ENCODE assay signal across 16 mouse cellular contexts in the genomic region with DNA sequence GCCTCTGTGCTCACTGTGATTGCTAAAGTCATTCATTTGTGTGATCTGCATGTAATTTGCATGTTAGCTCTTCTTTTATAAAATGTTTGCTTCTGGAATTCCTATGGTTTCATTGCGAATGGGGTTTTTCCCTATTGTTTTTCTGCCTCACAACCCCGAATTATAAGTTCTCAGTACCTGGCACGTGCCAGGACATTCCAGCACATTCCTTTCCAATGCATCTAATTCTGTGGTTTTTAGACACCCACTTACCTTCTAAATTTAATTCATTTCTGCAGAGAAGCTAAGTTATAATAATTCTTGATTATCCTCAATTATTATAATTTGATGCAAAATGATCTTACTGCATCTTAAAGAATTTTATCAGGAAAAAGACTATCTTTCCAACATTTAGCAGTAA.
"Had no signal": no experiment of that assay in that cellular context is flagged by ENCODE, and none has a peak within 500 bp of the region (broad histone marks: within the 10 kb centered on the region; RNA-seq: fewer than 3 reads in every experiment).

No protein-coding gene starts in this region.

- H3K4me3 ChIP-seq: midbrain, embryonic 10.5 days; midbrain, embryonic 12.5 days; myocyte; neural tube, embryonic 13.5 days; neural tube, embryonic 15.5 days; stomach, embryonic 15.5 days had no signal

- H3K4me1 ChIP-seq: stomach, embryonic 15.5 days had no signal

- DNase-seq: lung, adult 18-20 months; lung, embryonic 14.5 days; lung, postnatal 10 days; lung, postnatal 4 days; midbrain, embryonic 14.5 days; right cerebral cortex, postnatal 14 days; thymus, adult 2 months; thymus, postnatal 25 days; thymus, postnatal 4 days had no signal

- H3K27ac ChIP-seq: midbrain, embryonic 10.5 days; midbrain, embryonic 12.5 days; neural tube, embryonic 13.5 days; neural tube, embryonic 15.5 days; stomach, embryonic 15.5 days; stomach, postnatal 0 days had no signal
